9 mouse cellular contexts compared by ENCODE assay signal in genomic region chr3:98428449-98428775, GRCm38 (mm10). TPM values are rescaled to one million over a fixed set of nuclear protein-coding genes. Genes with fewer than 3 reads are reported as not detected.
DNase-seq lines count a peak whose midpoint lies in the region; ATAC-seq and TF ChIP-seq lines count a peak whose summit lies in the region.
"Had no signal": no experiment of that assay in that cellular context is flagged by ENCODE, and none has a peak within 500 bp of the region (broad histone marks: within the 10 kb centered on the region; RNA-seq: fewer than 3 reads in every experiment).

No protein-coding gene starts in this region.

- no peaks in the 10 kb centered on the region for H3K9me3 ChIP-seq in heart, embryonic 12.5 days (replicated peaks)
- no peaks in the 10 kb centered on the region for H3K9me3 ChIP-seq in ES-E14 (ENCODE audit: control insufficient read depth, insufficient read depth, low read depth, low read length)
- no peaks in the 10 kb centered on the region for H3K9me3 ChIP-seq in heart, postnatal 0 days (replicated peaks; ENCODE audit: control insufficient read depth, low read length)
- H3K9me3 ChIP-seq in liver, embryonic 16.5 days (replicated peaks; ENCODE audit: control insufficient read depth, low read length): no peaks in the 10 kb centered on the region

- TF ChIP-seq CTCF in heart, postnatal 0 days (IDR thresholded peaks at IDR 0.05; ENCODE audit: low read depth): no peak

- H3K9ac ChIP-seq in heart, embryonic 12.5 days: peak overlapping the region; percentile 77
- H3K9ac ChIP-seq in ES-E14 (ENCODE audit: insufficient read depth, low read depth, low read length, poor library complexity, severe bottlenecking): peak overlapping the region; percentile 68; the same call in 1 of the 2 replicates
- peak overlapping the region; percentile 27; the same call in 1 of the 2 replicates for H3K9ac ChIP-seq in heart, postnatal 0 days (replicated peaks; ENCODE audit: low read depth, low read length)
- peak overlapping the region; percentile 33; the same call in 1 of the 2 replicates for H3K9ac ChIP-seq in liver, embryonic 16.5 days (ENCODE audit: low read depth, low read length)

- peaks cover 8% of the 10 kb centered on the region for H3K36me3 ChIP-seq in heart, embryonic 12.5 days
- H3K36me3 ChIP-seq in ES-E14 (ENCODE audit: control insufficient read depth, insufficient read depth, low read length, poor library complexity, severe bottlenecking): no peaks in the 10 kb centered on the region
- 0 out of 2 replicates have a peak, but pooled peaks cover 9% of the 10 kb centered on the region for H3K36me3 ChIP-seq in heart, postnatal 0 days (replicated peaks; ENCODE audit: control insufficient read depth, insufficient read depth, low read length)
- no peaks in the 10 kb centered on the region for H3K36me3 ChIP-seq in liver, embryonic 16.5 days (ENCODE audit: control insufficient read depth, insufficient read depth)

- peak overlapping the region; percentile 72 for H3K4me3 ChIP-seq in heart, embryonic 12.5 days
- peak overlapping the region; percentile 72 to 92 for H3K4me3 ChIP-seq in ES-E14 (ENCODE audit: insufficient read depth in 1 of 2, low read depth in 1 of 2, low read length in 2 of 2, poor library complexity in 1 of 2, severe bottlenecking in 1 of 2)
- peak overlapping the region; percentile 61 for H3K4me3 ChIP-seq in heart, postnatal 0 days (ENCODE audit: low read depth, low read length)
- peak overlapping the region; percentile 62 for H3K4me3 ChIP-seq in liver, embryonic 16.5 days (ENCODE audit: low read depth, low read length)

- in situ Hi-C loops in ES-E14 (cut with MboI; ENCODE audit: low sequenced_read_pairs in 2 of 2, unreplicated experiment in 2 of 2): no loop called here

- DNase-seq in heart, adult 8-10 months (ENCODE audit: low spot score): no peak
- DNase-seq in ES-E14 (ENCODE audit: low read depth, low spot score) (no peak), adipocyte (ENCODE audit: low spot score) (no peak)
- no peak for DNase-seq in heart, postnatal 0 days (ENCODE audit: low spot score)
- DNase-seq in thymus, postnatal 4 days: peak; percentile 64
- no peak for DNase-seq in gastrocnemius, postnatal 36 days

- peaks cover 23% of the 10 kb centered on the region for H3K4me1 ChIP-seq in heart, embryonic 12.5 days (replicated peaks)
- H3K4me1 ChIP-seq in ES-E14 (ENCODE audit: control insufficient read depth in 2 of 2, insufficient read depth in 2 of 2, low read length in 2 of 2, poor library complexity in 1 of 2): peaks cover 0 to 4% of the 10 kb centered on the region in 2 experiments; a peak in 1 of 4 replicates
- H3K4me1 ChIP-seq in heart, postnatal 0 days (ENCODE audit: control insufficient read depth, insufficient read depth): peaks cover 13% of the 10 kb centered on the region
- H3K4me1 ChIP-seq in liver, embryonic 16.5 days (ENCODE audit: control insufficient read depth, low read depth, low read length): peaks cover 2% of the 10 kb centered on the region; the same call in 1 of the 2 replicates

- no peak for TF ChIP-seq EP300 in heart, postnatal 0 days (IDR thresholded peaks at IDR 0.05; ENCODE audit: low read depth)

- H3K4me2 ChIP-seq in heart, embryonic 12.5 days: peak overlapping the region; percentile 99
- peak overlapping the region; percentile 89 for H3K4me2 ChIP-seq in heart, postnatal 0 days (ENCODE audit: low read depth, low read length)
- peak overlapping the region; percentile 77 for H3K4me2 ChIP-seq in liver, embryonic 16.5 days (ENCODE audit: low read depth, low read length)

- no peak overlapping the region for H3K27ac ChIP-seq in heart, embryonic 12.5 days (ENCODE audit: poor library complexity, severe bottlenecking)
- no peak overlapping the region for H3K27ac ChIP-seq in ES-E14 (ENCODE audit: insufficient read depth, low read depth, low read length, poor library complexity, severe bottlenecking)
- H3K27ac ChIP-seq in heart, postnatal 0 days (ENCODE audit: low read depth): no peak overlapping the region
- no peak overlapping the region for H3K27ac ChIP-seq in liver, embryonic 16.5 days (ENCODE audit: low read length)
- H3K27ac ChIP-seq: macrophage had no signal

- 8% methylated on average over 17 of the region's 17 CpGs for WGBS in heart, embryonic 12.5 days
- whole genome bisulfite sequencing in heart, postnatal 0 days: 31% methylated on average over 17 of the region's 17 CpGs
- 2% methylated on average over 17 of the region's 17 CpGs for WGBS in liver, embryonic 16.5 days (ENCODE audit: insufficient replicate concordance)

- ATAC-seq in heart, embryonic 12.5 days (ENCODE audit: insufficient number of reproducible peaks, low FRiP score): no peak
- ATAC-seq in heart, postnatal 0 days (ENCODE audit: insufficient read depth, low read depth): no peak
- no peak for ATAC-seq in liver, embryonic 16.5 days (ENCODE audit: low read depth)

- intact Hi-C loops in gastrocnemius, postnatal 36 days (cut with DNase I): loop anchor here (5.0 to 10.0 kb wide), 2 partner anchors 46 to 64 kb away; partner anchors contain the start of gene Zfp697

- peaks cover 10% of the 10 kb centered on the region; the same call in 1 of the 2 replicates for H3K27me3 ChIP-seq in heart, embryonic 12.5 days (replicated peaks)
- H3K27me3 ChIP-seq in heart, postnatal 0 days (ENCODE audit: control insufficient read depth, insufficient read depth, low read length): no peaks in the 10 kb centered on the region
- H3K27me3 ChIP-seq in liver, embryonic 16.5 days (ENCODE audit: control insufficient read depth, insufficient read depth, low read depth, low read length): peaks cover 36% of the 10 kb centered on the region

TF ChIP-seq in ES-E14, 5 proteins besides CTCF, POLR2A, EP300 and RAD21:
- TF ChIP-seq MAFK (IDR thresholded peaks at IDR 0.05; ENCODE audit: insufficient read depth, low read depth, low read length) (no peak), ZC3H11A (IDR thresholded peaks at IDR 0.05; ENCODE audit: borderline replicate concordance, low read depth, low read length) (no peak), HCFC1 (IDR thresholded peaks at IDR 0.05; ENCODE audit: borderline replicate concordance, insufficient read depth, low read length) (no peak)
TF ChIP-seq in ES-E14: peak in this region for 0.

RNA-seq across cellular contexts. Expression of gene Gm4450, which starts 28.5 kb away (rescaled TPM):
- polyA plus RNA-seq in heart, embryonic 12.5 days (2016; fragmentation: Nextera tagmentation; extraction: Ambion mirVana): not detected in 2 replicates
- not detected for total RNA-seq in heart, adult 8-10 months (2022)
- total RNA-seq in ES-E14 (2012; rRNA removed): not detected in 2 replicates
- total RNA-seq in heart, postnatal 0 days (2014; rRNA removed; ENCODE audit: low replicate concordance): not detected in 2 replicates
- not detected in 2 replicates for polyA plus RNA-seq in heart, postnatal 0 days (2015; fragmentation: Nextera tagmentation; extraction: Ambion mirVana)
- polyA plus RNA-seq in liver, embryonic 16.5 days (2015; fragmentation: Nextera tagmentation; extraction: Ambion mirVana): not detected in 2 replicates
- total RNA-seq in gastrocnemius, postnatal 36 days (2021): not detected
- polyA plus RNA-seq: macrophage had no signal

RNA-seq across cellular contexts. Expression of gene Zfp697, which starts 46.2 kb away (rescaled TPM):
- 8.0 and 8.3 TPM in 2 replicates for polyA plus RNA-seq in heart, embryonic 12.5 days (2016; fragmentation: Nextera tagmentation; extraction: Ambion mirVana)
- total RNA-seq in heart, adult 8-10 months (2022): 1 to 10 TPM; 6.9 to 8.7 (median 7.4) TPM
- total RNA-seq in ES-E14 (2012; rRNA removed): 2.1 and 3.4 TPM in 2 replicates
- 10.4 and 20.8 TPM in 2 replicates for total RNA-seq in heart, postnatal 0 days (2014; rRNA removed; ENCODE audit: low replicate concordance)
- polyA plus RNA-seq in heart, postnatal 0 days (2015; fragmentation: Nextera tagmentation; extraction: Ambion mirVana): 9.4 and 9.6 TPM in 2 replicates
- 2.0 and 2.1 TPM in 2 replicates for polyA plus RNA-seq in liver, embryonic 16.5 days (2015; fragmentation: Nextera tagmentation; extraction: Ambion mirVana)
- under 1 TPM; 0.37 to 0.46 TPM for total RNA-seq in gastrocnemius, postnatal 36 days (2021)

Comparison
In these comparisons a context has a peak if more than half of its experiments do, and no peak if none do; other contexts are left out.
1. H3K9ac ChIP-seq: peak in every context shown above with its lines; median percentile 77 in heart, embryonic 12.5 days; 68 in ES-E14; 33 in liver, embryonic 16.5 days; 27 in heart, postnatal 0 days.